Mouse (Mus musculus): Measurements from ENCODE around the gene Zbed4.
A peak's percentile ranks its signal among the peaks of the same experiment; 100 is the strongest.
"Not testable (repeated sequence)": the region's sequence is repeated elsewhere in the genome, so short reads cannot be mapped to it uniquely, and the experiment has no call there.

Zbed4 gene

DNA sequence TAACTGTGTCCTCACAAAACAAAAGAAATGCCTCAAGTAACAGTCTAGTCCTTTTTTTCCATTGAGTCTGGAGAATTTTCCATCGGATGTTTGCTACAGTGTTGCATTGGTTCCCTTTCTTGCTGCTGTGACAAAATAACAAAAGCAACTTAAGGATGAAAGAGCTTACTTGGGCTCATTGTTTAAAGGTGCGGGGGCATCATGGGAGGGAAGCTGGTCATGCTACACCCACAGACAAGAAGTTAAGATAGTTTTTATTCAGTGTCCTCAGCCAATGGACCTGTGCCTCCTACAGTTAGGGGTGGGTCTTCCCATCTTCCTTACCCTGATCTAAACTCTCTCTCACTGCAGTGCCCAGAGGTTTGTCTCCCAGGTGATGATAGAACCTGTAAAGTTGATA lies 13.0 kb upstream of the Zbed4 start:
- no peak for DNase-seq (ENCODE audit: low spot score)

DNA sequence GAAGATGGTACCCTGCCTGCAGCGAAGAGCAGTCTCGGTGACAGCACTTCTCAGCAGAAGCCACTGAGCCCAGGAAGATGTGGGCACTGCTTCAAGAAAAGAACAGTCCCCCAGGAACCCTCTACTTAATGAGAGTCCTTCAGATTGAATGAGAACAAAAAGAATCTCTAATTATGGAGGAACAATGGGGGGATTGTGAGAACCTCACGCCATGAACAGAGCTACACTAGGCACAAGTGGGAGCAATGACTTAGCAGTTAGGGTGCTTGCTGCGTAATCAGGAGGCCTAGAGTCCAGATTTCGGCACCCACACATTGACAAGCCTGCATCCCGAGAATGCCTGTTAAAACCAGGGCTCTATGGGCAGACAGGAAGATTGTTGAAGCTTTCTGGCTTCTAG lies 10.1 kb upstream of the Zbed4 start:
- no peak for DNase-seq (ENCODE audit: low spot score)

DNA sequence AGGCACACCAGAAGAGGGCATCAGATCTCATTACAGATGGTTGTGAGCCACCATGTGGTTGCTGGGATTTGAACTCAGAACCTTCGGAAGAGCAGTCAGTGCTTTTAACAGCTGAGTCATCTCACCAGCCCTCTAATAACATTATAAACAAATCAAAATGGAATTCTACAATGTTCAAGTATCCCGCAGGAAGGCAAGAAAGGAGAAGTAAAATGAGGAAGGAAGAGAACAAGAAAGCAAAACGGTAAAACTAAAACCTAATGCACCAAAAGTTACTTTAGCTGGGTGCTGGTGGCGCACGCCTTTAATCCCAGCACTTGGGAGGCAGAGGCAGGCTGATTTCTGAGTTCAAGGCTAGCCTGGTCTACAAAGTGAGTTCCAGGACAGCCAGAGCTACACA lies 8.1 kb upstream of the Zbed4 start:
- DNase-seq (ENCODE audit: low spot score) = not testable (repeated sequence)

DNA sequence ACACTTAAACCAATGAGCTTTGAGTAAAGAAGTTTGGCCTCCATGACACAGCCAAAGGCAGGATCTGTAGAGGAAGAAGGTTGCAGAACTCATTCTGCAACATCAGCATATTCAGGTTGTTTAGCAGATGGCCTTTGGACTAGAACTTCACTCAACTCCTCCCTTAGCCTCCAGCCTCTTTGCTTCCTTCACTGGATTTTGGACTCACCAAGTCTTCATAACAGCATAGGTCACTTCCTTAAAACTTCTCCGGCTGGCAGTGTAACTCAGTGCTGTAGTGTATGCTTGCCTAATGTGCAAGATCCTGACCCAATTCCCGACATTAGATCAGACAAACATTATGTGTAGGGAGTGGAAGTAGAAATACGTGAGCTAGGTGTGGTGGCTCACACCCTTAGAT lies 6.1 kb upstream of the Zbed4 start:
- no peak for DNase-seq (ENCODE audit: low spot score)

DNA sequence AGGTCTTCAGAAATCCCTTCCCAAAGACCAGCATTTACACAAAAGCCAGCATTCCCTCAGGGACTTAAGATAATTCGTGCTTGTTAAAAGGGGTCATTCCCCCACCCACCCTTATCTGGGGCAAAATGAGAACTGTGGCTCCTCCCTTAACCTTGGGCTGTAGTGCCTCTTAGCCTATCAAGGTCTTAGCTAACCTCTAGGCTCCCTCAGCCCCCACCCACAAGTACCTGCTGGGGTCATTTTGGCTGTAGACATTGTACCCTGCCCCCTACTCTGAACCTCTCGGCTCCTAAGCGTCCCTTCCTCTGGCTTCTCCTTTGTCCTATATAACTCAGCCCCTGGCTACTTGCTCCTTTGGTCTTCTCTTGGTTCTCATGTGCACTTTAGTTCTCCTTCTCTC lies 5.5 kb upstream of the Zbed4 start:
- no peak for DNase-seq (ENCODE audit: low spot score)

DNA sequence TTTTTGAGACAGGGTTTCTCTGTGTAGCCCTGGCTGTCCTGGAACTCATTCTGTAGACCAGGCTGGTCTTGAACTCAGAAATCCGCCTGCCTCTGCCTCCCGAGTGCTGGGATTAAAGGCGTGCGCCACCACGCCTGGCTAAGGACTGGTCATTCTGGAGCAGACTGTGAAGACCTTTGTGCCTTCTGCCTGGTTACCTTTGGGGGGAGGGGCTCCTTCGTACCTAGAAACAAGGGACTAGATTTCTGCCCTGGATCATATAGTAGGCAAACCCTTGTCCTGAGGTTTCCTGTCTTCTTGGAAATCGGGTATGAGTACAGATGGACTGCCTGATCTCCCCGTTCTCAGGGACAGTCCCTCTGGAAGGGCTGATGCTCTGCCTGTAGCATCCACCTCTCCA lies 1.8 kb upstream of the Zbed4 start:
- DNase-seq (ENCODE audit: low spot score) = not testable (repeated sequence)

DNA sequence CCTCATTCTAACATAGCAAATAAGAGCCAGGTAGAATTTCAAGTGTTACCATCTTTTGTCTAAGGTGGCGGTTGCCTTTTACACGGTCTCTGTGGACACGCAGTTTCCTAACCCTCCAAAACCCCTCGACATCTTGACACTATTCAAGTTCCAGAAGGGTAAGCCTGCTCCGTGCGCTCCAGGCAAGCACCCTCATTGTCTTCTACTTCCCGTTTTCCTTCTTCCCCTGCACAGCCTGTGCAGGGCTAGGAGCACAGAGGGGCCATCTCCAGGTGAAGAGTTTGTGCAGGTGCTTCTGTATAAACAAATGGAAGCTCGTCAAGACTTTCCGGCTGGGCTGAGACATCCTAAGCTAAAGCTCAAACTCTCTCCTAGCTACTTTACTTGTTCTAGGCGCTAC lies 1.4 kb upstream of the Zbed4 start:
- DNase-seq (ENCODE audit: low spot score) = no peak

DNA sequence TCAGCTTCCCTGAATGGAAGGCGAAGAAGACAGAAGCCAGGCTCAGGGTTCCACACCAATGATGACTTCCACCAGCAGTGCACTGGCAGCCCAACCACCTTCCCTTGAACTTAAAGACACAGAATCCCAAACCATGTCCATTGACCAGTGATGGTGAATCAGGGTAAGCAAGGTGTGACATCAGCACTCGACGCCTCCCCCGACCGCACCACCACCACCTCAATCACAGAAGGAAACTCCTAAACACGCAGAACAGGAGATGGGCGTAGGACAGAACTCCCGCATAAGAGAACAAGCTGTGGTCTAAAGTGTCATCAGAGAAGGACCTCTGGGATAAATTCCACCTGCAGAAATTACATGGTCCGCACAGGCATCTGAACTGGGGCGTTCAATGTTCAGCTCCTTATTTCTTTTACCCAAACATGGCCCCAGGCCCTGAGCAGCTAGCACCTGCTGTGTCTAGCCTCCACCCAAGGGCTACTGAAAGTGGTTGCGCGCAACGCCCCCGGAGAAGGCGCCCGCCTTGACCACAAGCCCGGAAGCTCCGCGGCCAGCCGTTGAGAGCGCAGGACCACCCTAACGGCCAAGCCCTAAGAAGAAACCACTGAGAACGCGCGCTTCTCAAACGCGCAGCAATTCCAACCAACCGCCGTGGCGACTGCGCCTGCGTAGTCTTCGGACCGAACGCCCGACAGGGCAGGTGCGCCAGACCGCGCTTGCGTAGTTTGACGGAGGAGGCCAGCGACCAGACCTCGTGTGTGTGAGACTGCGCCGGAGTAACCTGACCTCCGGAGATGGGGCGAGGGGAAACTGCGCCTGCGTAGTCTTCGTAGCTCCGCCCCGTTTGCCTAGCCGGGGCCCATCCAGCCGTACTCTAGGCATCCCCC lies 540 bp upstream of the Zbed4 start:
- DNase-seq (ENCODE audit: low spot score) = peak; percentile 92

DNA sequence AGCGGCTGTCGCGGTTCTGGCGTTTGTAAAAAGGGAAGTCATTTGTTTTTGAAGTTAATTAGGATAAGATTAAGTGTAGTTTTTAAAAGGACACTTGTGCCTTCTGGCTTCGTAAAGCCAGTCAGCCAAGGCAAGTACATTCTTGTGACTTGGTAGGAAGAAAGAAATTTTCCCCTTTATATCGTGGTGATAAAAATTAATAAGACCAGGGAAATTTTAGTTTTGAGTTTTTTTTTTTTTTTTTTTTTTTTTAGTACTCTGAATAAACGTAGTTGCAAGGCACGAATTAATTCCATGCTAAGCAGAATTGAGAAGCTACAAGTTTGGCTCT lies 908 bp downstream of the Zbed4 start:
- no peak for DNase-seq (ENCODE audit: low spot score)

DNA sequence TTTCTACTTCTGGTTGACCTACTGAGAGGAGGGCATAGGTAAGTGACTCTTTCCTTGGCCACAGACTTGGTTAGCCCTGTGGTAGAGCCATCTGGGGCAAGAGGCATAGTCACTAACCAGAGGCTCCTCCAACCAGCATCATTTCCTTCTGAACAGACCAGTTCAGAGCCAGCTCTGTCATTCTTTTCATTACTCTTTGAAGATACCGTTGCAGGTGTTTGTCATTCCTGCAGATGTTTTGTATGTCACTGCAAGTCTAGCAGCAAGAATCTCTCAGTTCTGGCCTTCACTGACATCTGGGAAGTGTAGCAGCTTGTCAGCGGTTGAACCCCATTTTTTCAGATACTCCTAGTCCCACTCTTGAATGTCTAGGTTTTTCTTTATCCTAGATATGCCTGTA lies 3.4 kb downstream of the Zbed4 start:
- no peak for DNase-seq (ENCODE audit: low spot score)

DNA sequence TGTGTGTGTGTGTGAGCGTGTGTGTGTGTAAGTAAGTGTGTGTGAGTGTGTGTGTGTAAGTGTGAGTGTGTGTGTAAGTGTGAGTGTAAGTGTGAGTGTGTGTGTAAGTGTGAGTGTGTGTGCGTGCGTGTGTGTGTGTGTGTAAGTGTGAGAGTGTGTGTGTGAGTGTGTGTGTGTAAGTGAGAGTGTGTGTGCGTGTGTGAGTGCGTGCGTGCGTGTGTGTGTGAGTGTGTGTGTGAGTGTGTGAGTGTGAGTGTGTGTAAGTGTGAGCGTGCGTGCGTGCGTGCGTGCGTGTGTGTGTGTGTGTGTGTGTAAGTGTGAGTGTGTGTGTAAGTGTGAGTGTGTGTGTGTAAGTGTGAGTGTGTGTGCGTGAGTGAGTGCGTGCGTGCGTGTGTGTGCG lies 4.3 kb downstream of the Zbed4 start:
- no peak for DNase-seq (ENCODE audit: low spot score)

DNA sequence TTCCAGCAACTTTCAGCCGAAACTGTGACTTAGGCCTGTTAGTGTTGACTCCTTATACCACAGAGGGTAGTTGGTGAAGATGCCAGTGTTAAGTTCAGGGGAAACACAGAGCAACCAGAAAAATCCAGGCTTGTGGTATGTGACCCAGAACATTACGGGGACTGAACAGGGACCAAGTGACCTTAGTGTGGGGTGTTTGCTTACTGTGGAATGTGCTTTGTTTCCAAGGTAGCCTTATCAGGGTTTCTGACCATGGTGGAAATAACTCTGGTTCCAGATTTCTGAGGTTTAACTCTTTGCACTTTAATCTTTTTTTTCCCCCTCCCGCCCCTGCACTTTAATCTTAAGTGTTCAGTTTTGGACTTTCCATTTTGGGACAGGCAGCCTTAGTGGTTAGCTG lies 6.6 kb downstream of the Zbed4 start:
- no peak for DNase-seq (ENCODE audit: low spot score)

DNA sequence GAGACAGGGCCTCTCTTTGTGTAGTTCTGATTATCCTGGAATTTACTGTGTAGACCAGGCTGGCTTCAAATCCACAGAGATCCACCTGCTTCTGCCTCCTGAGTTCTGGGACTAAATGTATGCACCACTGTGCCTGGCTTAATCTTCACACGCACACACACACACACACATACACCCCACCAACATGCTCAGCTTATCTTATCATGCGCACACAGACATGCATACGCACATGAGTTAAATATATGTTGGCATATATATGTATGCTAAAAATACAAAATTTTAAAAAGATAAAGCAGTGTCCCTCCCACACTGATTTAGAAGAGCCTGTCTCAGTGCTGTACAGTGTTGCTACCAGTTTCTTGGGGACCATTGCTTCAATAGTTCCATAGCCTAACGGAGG lies 10.1 kb downstream of the Zbed4 start:
- DNase-seq (ENCODE audit: low spot score) = no peak

DNA sequence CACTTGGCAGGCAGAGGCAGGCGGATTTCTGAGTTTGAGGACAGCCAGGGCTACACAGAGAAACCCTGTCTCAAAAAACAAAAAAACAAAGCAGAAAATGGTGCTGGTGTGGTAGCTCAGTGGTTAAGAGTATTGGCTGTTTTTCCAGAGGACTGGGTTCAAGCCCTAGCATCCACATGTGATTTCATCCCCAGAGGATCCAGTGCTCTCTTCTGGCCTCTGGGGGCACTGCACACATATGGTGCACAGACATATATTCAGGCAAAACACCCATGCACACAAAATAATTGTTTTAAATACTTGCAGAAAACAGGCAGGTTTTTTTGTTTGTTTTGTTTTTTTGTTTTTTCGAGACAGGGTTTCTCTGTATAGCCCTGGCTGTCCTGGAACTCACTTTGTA lies 14.7 kb downstream of the Zbed4 start:
- DNase-seq (ENCODE audit: low spot score) = not testable (repeated sequence)

DNA sequence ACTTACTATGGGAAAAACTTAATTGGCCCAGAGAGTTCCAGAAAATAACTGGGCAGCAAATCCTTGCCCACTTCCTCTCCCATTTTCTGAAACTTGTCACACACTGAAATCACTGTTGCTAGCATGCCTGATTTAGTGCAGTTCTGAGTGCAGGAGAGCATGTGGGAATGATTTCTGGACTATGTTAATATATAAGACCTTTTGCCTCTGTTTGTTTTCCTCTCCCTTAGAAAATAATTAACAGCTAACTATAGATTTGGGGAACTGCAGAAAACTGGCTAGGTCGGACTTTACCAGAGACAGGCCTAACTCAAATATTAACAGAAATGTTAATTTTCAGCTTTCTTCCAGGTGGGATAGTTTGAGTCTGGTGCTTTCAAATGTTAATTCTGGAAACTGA lies 17.1 kb downstream of the Zbed4 start:
- no peak for DNase-seq (ENCODE audit: low spot score)

DNA sequence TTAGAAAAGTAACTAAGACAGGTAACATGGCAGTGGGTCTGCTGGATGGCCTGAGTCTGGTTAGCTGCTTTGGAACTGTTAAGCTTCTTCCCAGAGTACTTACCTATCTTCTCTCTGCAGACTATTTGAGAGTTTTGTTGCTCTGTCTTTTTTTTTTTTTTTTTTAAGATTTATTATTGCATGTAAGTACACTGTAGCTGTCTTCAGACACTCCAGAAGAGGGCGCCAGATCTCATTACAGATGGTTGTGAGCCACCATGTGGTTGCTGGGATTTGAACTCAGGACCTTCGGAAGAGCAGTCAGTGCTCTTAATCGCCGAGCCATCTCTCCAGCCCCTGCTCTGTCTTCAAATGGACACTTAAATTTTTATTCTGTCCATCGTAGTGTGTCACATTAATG lies 23.2 kb downstream of the Zbed4 start:
- not testable (repeated sequence) for DNase-seq (ENCODE audit: low spot score)

DNA sequence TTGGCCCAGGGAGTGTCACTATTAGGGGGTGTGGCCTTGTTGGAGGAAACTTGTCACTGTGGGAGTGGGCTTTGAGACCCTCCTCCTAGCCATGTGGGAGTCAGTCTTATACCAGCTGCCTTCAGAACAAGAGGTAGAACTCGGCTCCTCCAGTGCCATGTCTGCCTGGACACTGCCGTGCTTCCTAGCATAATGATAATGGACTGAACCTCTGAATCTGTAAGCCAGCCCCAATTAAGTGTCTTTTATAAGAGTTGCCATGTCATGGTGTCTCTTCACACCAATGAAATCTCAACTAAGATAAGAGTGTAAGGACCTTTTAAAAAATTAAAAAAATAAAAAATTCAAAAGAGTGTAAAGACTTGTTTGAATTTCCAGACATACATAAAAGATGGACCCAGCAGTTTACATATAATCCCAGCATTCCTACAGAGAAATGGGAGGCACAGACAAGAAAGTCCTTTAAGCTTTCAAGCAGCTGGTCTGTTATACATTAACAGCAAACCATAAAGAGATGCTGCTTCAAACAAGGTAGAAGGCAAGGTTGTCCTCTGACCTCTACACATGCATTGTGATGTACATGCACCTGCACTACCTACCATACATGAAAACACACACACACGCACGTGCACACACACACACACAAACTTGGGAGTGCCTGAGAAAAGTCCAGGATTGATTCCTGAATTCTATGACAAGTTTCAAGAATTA lies 40.8 kb downstream of the Zbed4 start:
- no peak for DNase-seq (ENCODE audit: low spot score)

DNA sequence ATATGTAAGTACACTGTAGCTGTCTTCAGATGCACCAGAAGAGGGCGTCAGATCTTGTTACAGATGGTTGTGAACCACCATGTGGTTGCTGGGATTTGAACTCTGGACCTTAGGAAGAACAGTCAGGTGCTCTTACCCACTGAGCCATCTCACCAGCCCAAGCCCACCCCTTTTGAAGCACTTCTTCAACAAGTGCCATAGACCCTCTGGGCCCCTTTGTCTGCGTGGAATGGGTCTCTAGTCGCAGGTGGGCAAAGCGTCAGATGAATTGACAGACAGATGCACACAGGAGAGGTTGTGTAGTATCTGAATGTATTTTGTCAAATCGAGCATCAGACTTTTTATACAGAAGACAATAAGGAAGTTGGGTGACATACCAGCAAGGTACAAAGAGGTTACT lies 43.3 kb downstream of the Zbed4 start:
- DNase-seq (ENCODE audit: low spot score) = not testable (repeated sequence)

DNA sequence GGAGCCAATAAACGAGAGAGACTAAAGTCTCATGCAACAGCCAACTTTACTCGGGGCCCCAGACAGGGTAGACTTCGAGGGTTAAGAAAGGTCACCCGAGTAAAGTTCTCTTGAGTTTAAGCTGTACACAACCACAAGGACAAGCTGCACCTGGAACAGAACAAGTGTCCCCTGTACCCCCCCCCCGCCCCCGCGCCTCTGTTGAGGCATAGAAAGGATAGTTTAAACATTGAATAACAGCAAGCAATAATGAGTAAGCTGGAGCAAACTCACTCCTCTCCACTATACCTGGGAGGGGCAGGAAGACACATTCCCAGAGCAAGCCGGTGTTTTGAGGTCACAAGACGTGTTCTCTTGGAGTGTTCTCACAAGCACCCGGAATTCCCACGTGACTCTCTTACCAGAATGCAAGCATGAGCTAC lies 48.5 kb downstream of the Zbed4 start:
- no peak for DNase-seq (ENCODE audit: low spot score)

DNA sequence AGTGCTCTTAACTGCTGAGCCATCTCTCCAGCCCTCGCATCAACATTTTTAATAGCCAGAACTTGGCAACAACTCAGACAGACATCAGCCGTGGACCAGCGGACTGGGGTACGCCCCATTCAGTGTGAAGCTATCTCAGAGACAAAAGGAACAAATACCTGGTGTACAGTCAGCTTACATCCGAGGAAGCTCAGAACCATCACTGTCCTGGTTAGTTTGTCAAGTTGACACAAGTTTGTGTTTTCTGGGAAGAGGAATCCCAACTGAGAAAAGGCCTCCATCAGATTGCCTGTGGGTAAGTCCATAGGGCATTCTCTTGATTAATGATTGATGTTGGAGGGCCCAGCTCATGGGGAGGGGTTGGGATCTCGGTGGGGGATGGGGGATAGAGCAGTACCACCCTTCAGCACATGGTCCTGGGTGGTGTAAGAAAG lies 49.5 kb downstream of the Zbed4 start:
- DNase-seq (ENCODE audit: low spot score) = no peak

DNA sequence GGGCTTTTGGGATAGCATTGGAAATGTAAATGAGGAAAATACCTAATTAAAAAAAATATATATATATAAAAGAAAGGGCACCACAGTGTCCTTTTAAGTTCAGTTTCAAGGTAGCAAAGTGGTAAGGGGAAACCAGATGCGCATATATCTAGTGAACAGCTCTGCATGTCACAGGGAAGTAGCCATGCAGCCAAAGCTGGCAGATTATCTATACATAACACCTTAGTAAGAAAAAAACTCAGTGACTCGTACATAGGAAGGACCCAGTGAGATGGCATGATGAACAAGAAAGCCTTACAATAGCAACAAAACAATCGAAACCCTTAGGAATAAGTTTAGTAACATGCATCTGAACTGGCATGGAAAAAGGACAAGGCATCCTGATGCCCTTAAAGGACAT lies 50.4 kb downstream of the Zbed4 start:
- DNase-seq (ENCODE audit: low spot score) = no peak

DNA sequence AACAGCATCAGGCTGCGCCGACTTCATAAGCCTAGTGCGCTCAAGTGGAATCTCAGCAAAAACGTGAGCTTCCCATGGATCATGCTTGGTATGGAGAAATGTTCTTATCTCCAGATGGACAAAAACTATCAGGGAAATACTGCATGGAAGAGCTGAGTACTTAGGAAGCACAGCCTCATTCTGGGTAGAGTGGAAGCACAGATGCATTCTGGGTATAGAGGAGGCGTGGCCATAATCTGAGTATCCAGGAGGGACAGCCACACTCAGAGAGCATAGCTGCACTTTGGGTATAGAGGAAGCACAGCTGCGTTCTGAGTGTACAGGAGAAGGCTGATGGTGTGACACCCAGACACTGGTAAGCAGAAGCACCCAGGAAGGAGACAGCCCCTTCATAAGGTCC lies 50.9 kb downstream of the Zbed4 start:
- no peak for DNase-seq (ENCODE audit: low spot score)

DNA sequence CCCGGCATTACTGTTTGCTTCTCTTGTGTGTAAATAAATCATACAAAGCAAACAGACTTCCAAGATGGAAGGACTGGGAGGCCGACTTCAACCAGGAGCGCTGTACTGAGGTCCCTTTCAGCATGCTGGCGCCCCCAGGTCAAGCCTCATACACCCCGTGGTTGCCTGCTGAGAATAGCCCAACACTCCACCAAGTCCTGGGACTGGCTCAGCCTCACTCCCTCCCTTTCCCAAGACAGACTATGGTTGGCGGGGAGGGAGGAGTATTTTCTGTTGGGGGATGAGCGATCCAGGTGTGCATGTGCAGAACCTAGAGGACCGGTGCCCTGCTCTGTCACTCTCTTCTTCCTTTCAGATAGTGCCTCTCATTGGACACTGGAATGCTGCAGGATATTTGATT lies 56.7 kb downstream of the Zbed4 start:
- no peak for DNase-seq (ENCODE audit: low spot score)

DNA sequence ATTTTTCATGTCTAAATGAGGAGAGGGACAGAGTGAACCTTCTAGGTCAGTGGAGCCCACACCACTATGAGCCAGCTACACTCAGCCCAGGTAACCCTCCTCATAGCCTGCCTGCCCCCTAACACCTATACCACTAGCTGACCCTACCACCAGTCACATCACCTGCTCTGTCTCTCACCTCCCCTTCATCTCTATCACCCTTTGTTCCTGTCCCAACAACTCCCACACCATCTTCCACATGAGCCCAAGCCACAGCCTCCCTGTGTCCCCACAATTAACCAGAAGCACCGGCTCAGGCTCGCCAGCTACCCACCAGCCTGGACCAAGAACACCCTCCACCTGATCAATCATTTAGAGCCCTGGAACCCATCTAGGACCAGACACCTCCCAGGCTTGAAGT lies 58.9 kb downstream of the Zbed4 start:
- no peak for DNase-seq (ENCODE audit: low spot score)
